Mouse (Mus musculus) cerebellum, adult (tissue): ENCODE data around the gene Ptpn11.

Experiments
- ATAC-seq: cut with Nextera tagmentation; 2 replicates; pipeline ENCODE4 v1.9.2; 2017; ENCODE audit warnings: mild to moderate bottlenecking, moderate library complexity, mixed read lengths; ENCODE audit not compliant: insufficient number of reproducible peaks, low FRiP score, low TSS enrichment

The Ptpn11 gene

DNA sequence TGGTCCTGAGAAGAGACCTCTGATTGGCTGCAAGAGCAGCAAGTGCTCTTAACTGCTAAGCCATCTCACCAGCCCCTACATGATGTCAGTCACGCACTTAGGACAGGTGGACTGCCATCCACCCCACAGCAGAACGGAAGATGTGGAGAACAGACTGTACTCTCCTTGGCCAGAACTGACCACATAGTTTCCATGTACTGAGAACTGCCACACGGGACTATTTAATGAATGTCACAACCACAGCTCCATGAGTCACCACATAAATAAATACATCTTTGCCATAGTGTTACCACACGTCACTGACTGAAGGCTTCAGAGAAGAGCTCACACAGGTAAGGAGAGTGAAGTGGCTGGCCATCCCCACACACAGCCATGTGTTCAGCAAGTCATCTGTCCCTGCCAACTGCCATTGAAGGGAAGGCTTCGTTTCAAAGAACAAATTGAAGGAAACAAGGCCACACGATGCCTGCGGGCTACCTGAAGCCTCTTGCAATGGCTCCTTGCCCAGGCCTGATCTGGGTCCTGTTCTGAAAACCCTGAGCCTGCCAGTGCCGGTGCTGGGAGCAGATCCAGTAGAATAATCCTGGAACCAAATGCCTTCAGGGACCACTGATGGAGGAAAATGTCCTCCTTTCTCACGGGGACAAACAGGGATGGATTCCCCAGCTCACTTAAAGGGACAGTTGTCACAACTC, 90.2 kb downstream of the Ptpn11 start:
- ATAC-seq = peak; percentile 52; the same call in 1 of the 2 replicates

DNA sequence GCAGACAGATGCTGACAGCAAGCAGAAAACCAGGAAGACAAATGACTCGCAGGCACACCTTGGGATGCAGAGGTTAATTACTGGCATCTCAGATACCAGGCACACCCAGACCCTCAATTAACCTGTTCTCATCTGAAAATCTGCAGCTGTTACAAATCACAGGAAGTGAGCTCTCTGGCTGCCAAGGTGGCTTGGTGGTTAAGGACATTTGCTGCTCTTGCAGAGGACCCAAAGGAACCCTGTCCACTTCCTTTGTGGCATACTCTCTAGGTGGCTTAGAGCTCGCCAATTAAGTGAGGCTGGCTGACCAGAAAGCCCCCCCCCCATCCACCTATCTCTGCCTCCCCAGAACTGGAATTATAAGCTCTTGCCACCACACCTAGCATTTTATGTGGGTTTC, 91.1 kb downstream of the Ptpn11 start:
- ATAC-seq = no peak

DNA sequence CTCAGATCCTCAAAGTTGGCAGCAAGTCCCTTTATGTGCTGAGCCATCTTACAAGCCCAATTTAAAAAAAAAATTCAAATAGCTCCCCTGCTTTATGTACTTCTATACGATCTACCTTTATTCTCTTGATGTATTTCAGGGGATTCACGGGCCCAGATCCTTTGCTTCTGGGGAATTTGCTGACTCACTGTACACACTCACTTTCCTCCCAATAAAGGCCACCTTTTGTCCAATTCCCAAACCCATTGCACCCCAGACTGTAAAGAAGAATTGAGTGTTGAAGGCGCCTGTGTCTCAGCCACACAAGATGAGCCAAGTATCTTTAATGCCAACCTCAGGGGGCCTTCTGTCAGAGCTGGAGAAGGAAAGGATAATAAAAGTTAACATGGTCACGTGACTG, 93.2 kb downstream of the Ptpn11 start:
- ATAC-seq = no peak

DNA sequence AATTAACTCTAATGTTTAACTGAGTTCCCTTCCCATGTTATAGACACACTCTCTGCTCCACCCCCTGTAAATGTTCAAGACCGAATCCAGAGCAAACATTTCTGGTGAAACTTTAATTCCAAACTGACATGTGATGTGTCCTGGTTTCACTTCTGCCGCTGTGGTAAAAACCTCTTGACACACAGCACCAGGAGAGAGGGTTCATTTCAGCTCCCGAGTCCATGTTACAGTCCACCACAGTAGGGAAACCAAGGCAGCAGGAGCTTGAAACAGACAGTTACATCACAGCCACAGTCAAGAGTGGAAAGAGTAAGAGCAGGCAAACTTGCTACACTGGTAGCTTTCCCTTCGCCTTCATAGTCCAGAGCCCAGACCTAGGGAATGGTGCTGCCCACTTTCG, 94.5 kb downstream of the Ptpn11 start:
- ATAC-seq = no peak

DNA sequence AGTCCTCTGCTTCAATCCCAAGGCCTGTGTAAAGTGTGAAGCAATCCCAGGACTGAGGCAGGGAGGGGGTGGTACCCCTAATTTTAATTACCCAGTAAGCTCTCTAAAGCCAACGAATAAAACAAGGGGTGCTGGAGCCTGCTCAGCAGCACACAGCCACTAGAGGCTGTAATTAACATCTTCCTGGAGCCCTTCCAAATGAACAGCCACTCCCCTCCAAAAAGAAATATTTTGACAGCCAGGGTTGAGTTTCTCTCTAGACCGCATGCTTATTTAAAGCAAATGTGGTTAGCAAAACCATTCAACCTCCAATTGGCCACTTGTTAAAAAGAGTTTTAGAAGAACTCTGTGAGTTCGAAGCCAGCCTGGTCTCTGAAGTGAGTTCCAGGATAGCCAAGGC, 97.9 kb downstream of the Ptpn11 start:
- ATAC-seq = no peak

DNA sequence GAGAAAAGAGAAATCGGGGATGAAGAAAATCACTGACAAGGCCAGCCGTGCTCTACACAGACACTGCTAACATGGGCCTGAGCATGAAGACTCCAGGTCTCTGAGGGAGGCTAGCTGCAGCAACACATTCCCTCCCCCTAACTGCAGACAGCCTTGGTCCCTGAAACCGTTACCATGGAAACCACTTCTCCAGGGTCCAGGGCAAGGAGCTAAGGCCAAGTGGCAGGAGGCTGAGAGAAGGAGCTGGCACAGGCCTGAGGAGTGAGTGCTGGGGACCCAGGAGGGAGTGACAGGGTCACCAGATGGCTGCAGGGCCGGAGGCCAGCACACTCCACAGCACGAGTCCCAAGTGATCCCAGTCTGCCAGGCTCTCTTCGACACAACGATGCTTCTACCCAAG, 101.5 kb downstream of the Ptpn11 start:
- peak; percentile 98 for ATAC-seq

DNA sequence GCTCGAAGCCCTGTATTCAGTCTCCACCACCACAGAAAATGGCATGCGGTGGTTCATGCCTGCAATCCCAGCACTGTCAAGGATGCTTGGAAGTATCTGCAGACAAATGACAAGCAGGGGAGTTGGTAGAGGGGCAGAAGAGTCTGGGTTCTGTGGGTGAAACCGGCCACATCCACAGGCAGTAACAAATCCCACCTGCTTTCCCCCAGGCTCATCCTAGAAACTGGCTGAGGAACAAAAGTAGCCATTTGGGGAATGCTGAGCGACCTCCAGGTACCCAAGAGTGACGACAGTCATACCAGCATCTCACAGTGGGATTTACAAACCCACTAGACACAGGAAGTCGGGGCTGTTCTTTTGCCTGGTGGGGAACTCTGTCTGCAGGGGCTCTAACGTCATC, 103.5 kb downstream of the Ptpn11 start:
- ATAC-seq = no peak

DNA sequence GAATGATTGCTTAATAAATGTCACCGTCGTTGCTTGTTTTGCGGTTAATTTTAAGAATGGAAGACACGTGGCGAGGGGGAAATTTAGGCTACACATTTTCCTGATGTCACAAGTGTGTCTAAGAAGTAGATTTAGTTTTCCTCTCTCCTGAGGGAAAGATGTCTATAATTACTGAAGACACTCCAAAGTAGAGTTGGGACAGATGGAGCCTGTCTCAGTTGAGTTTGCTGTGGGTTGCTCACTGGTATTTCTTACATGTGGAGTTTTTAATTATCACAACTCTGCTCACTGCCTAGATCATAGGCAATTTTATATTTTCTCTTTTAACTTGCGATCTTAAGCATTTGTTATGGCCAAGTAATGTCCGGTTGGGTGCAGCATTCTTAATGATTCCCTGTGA, 108.6 kb downstream of the Ptpn11 start:
- ATAC-seq = no peak

DNA sequence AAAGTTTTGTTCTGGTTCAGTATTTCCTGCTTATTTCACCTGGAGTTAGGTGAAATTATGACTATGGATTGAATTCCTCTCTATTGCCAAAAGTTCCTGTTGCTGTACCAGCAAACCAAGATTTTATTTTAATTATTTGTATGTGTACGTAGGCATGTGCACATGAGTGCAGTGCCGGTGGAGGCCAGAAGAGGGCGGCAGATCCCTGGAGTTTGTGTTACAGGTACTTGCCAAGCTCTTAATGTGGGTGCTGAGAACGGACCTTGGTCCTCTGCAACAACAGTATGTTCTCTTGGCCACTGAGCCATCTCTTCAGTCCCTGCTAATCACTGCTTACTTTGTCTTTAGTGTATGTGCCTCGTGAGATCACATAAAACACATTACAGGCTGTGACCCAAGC, 109.4 kb downstream of the Ptpn11 start:
- no peak for ATAC-seq
